Mouse (Mus musculus) embryonic facial prominence, embryonic 10.5 days (tissue): ENCODE measurements at regions not wholly inside any gene's neighbourhood (a gene's known extent, or its start where the extent isn't known, plus 50 kb on each side); places are given as distances from the start of the nearest gene placed in this dataset.

Experiments
- DNase-seq: peaks from one replicate; pipeline ENCODE4 v3.0.0-alpha.2; 2017; ENCODE audit warnings: low spot score
- H3K27ac ChIP-seq: fragments of 300-500 bp; sonication (generic); replicated peaks from 2 replicates; pipeline ENCODE4 v1.5.1; 2016; ENCODE audit warnings: mild to moderate bottlenecking
- H3K27me3 ChIP-seq: fragments of 300-500 bp; sonication (generic); replicated peaks from 2 replicates; pipeline ENCODE4 v1.6.1; 2016; ENCODE audit warnings: low read depth, mild to moderate bottlenecking; ENCODE audit not compliant: poor library complexity, severe bottlenecking
- H3K36me3 ChIP-seq: fragments of 300-500 bp; sonication (generic); replicated peaks from 2 replicates; pipeline ENCODE4 v1.6.1; 2016; ENCODE audit warnings: mild to moderate bottlenecking, moderate library complexity
- H3K4me1 ChIP-seq: fragments of 300-500 bp; sonication (generic); 2 replicates; pipeline ENCODE4 v1.6.1; 2016
- H3K4me3 ChIP-seq: fragments of 300-500 bp; sonication (generic); 2 replicates; pipeline ENCODE4 v1.5.1; 2016; ENCODE audit warnings: mild to moderate bottlenecking, moderate library complexity
- H3K9me3 ChIP-seq: fragments of 300-500 bp; sonication (generic); 2 replicates; pipeline ENCODE4 v1.6.1; 2016; ENCODE audit warnings: mild to moderate bottlenecking
- WGBS: fragments of 180-500 bp; shearing (Covaris S2); methylation state at CpG from one replicate; pipeline ENCODE4 v1.1.7; 2016; 5-methylcytosine and 5-hydroxymethylcytosine counted together

GRCm38 (mm10) chr14:25119999-25120398, 339.0 kb upstream of the Zmiz1 start:
- H3K27me3 ChIP-seq, result peaks cover 18% of the 10 kb centered on the region
- no peak for DNase-seq
- H3K4me3 ChIP-seq, result no peak overlapping the region
- 78% methylated on average over 4 of the region's 4 CpGs for whole genome bisulfite sequencing
- no peaks in the 10 kb centered on the region for H3K9me3 ChIP-seq
- peaks cover 33% of the 10 kb centered on the region for H3K4me1 ChIP-seq
- no peaks in the 10 kb centered on the region for H3K36me3 ChIP-seq
- H3K27ac ChIP-seq, result no peak overlapping the region

- H3K9me3 ChIP-seq, result no peaks in the 10 kb centered on the region
- WGBS, result 72% methylated on average over 8 of the region's 8 CpGs
- H3K4me1 ChIP-seq, result peaks cover 28% of the 10 kb centered on the region
- H3K27me3 ChIP-seq, result peaks cover 21% of the 10 kb centered on the region
- H3K36me3 ChIP-seq, result no peaks in the 10 kb centered on the region
- DNase-seq, result no peak
- H3K4me3 ChIP-seq, result no peak overlapping the region
- no peak overlapping the region for H3K27ac ChIP-seq
These were observed 338.5 kb upstream of the Zmiz1 start for GRCm38 (mm10) chr14:25120506-25120905.

- peaks cover 21% of the 10 kb centered on the region for H3K27me3 ChIP-seq
- no peaks in the 10 kb centered on the region for H3K36me3 ChIP-seq
- H3K4me1 ChIP-seq, result peaks cover 52% of the 10 kb centered on the region
- no peak overlapping the region for H3K4me3 ChIP-seq
- H3K27ac ChIP-seq, result peak overlapping the region; percentile 45; the same call in 1 of the 2 replicates
- no peak for DNase-seq
- WGBS, result 90% methylated on average over 13 of the region's 13 CpGs
- no peaks in the 10 kb centered on the region for H3K9me3 ChIP-seq
These were observed 335.9 kb upstream of the Zmiz1 start for GRCm38 (mm10) chr14:25122971-25123535.

DNA sequence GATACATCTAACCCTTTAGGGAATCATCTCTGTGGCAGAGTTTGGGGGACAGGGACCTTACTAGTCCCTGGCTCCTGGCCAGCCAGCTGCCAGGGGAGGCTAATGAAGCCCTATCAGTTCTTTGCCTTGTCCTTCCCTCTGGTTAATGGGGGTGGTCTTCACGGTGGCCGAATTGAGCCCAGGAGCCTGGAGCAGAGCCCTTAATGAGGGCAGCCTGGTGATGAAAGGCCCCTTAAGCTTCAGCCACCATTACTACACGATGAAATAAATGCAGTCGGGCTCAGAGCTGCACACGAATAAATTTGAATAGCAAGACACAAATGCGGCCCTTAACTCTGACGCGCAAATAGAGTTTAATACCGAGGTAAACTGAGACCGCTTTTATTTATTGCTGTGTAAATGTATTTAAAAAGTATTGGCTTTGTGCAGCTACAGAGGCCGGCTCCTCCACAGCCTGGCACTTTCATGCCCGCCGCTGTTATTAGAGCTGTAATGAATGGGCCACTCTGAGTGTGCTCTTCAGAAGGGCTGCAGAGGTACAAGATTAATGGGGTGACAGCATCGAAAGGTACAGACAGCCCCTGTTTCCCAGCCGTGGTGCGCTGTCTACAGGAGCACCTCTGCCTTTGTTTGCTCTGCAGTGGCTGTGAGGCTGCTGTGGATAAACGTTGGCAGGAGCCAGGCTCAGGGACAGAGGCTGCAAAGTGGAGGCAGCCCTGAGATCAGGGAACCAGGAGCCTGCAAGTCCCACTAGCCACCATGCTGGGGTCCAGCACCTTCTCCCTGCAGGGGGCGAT, 335.2 kb upstream of the Zmiz1 start:
- peak overlapping the region; percentile 52 for H3K27ac ChIP-seq
- WGBS, result 63% methylated on average over 18 of the region's 18 CpGs
- no peaks in the 10 kb centered on the region for H3K36me3 ChIP-seq
- no peaks in the 10 kb centered on the region for H3K9me3 ChIP-seq
- peaks cover 58% of the 10 kb centered on the region for H3K4me1 ChIP-seq
- peaks cover 21% of the 10 kb centered on the region for H3K27me3 ChIP-seq
- H3K4me3 ChIP-seq, result no peak overlapping the region
- DNase-seq, result no peak

- Histone ChIP-seq H3K27ac (peak overlapping the region; percentile 74), H3K4me1 (peaks cover 47% of the 10 kb centered on the region), H3K27me3 (peaks cover 21% of the 10 kb centered on the region), H3K36me3 (no peaks in the 10 kb centered on the region), H3K4me3 (no peak overlapping the region), H3K9me3 (no peaks in the 10 kb centered on the region)
- DNase-seq, result peak; percentile 68
- 33% methylated on average over 7 of the region's 7 CpGs for WGBS
These were observed 332.4 kb upstream of the Zmiz1 start for GRCm38 (mm10) chr14:25126544-25126943.

GRCm38 (mm10) chr14:25127544-25128159, 331.3 kb upstream of the Zmiz1 start:
- no peak for DNase-seq
- peak overlapping the region; percentile 74 for H3K27ac ChIP-seq

DNA sequence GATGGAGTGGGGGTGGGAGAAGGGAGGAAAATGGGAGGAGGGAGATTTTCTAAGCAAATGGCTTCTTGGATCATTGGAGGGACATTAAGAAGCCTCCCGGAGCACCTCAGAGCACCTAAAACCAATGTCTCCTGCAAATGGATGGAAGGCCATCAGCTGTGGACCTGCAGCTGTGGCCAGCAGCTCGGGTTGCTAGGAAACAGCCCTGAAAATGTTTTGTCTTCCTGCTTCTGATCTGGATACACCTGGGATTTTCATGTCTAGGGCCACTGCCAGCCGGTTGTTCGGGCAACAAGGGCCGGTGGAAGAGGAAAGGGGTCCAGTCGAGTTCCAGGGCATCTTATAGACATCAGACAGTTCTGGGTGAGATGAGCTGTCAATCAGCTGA, 330.8 kb upstream of the Zmiz1 start:
- Histone ChIP-seq H3K4me1 (peaks cover 43% of the 10 kb centered on the region), H3K4me3 (no peak overlapping the region), H3K27ac (peak overlapping the region; percentile 74), H3K36me3 (no peaks in the 10 kb centered on the region), H3K9me3 (no peaks in the 10 kb centered on the region), H3K27me3 (peaks cover 21% of the 10 kb centered on the region)
- no peak for DNase-seq
- WGBS, result 71% methylated on average over 6 of the region's 6 CpGs

More at GRCm38 (mm10) chr14:25127544-25128159, 331.3 kb upstream of the Zmiz1 start:
- Histone ChIP-seq H3K36me3 (no peaks in the 10 kb centered on the region), H3K4me3 (no peak overlapping the region), H3K27me3 (peaks cover 21% of the 10 kb centered on the region), H3K9me3 (no peaks in the 10 kb centered on the region), H3K4me1 (peaks cover 47% of the 10 kb centered on the region)
- WGBS, result 53% methylated on average over 14 of the region's 14 CpGs

- 86% methylated on average over 3 of the region's 3 CpGs for WGBS
- Histone ChIP-seq H3K27ac (0 out of 2 replicates have a peak overlapping the region, but pooled peaks have one; percentile 1), H3K4me1 (peaks cover 17% of the 10 kb centered on the region; the same call in 1 of the 2 replicates)
These were observed 323.6 kb upstream of the Zmiz1 start for GRCm38 (mm10) chr14:25135371-25135770.

GRCm38 (mm10) chr14:25137312-25137711, 321.7 kb upstream of the Zmiz1 start:
- no peaks in the 10 kb centered on the region for H3K36me3 ChIP-seq
- H3K4me1 ChIP-seq, result peaks cover 30% of the 10 kb centered on the region
- DNase-seq, result no peak
- no peak overlapping the region for H3K4me3 ChIP-seq
- H3K27ac ChIP-seq, result no peak overlapping the region
- peaks cover 8% of the 10 kb centered on the region; the same call in 1 of the 2 replicates for H3K9me3 ChIP-seq
- H3K27me3 ChIP-seq, result 0 out of 2 replicates have a peak, but pooled peaks cover 4% of the 10 kb centered on the region
- WGBS, result 89% methylated on average over 8 of the region's 8 CpGs

More at GRCm38 (mm10) chr14:25135371-25135770, 323.6 kb upstream of the Zmiz1 start:
- Histone ChIP-seq H3K27me3 (0 out of 2 replicates have a peak, but pooled peaks cover 4% of the 10 kb centered on the region), H3K4me3 (no peak overlapping the region), H3K36me3 (no peaks in the 10 kb centered on the region), H3K9me3 (peaks cover 8% of the 10 kb centered on the region; the same call in 1 of the 2 replicates)
- no peak for DNase-seq

DNA sequence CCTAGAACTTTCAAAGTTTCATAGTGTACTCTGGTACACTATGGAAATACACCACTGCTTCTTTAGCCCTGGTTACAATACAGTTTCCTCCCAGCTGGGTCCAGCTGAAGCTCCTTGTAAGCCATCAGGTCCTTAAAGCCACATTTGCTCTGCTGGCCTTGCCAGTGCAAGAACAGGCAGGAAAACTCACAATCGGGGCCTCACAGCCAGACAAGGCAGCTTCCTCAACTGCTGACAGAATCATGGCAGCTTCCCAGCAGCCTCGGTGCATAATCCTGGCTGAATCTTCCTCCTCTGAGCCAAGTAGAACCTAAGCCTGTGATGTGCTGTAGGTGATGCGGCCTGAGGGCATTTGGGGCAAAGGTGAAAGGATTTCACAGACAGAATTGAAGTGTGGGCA, 320.5 kb upstream of the Zmiz1 start:
- Histone ChIP-seq H3K9me3 (peaks cover 8% of the 10 kb centered on the region; the same call in 1 of the 2 replicates), H3K27ac (peak overlapping the region; percentile 26; the same call in 1 of the 2 replicates), H3K4me3 (no peak overlapping the region), H3K27me3 (0 out of 2 replicates have a peak, but pooled peaks cover 4% of the 10 kb centered on the region), H3K36me3 (no peaks in the 10 kb centered on the region), H3K4me1 (peaks cover 36% of the 10 kb centered on the region)
- WGBS, result 75% methylated on average over 3 of the region's 3 CpGs
- DNase-seq, result no peak

- Histone ChIP-seq H3K36me3 (no peaks in the 10 kb centered on the region), H3K27me3 (no peaks in the 10 kb centered on the region), H3K9me3 (no peaks in the 10 kb centered on the region), H3K4me3 (0 out of 2 replicates have a peak overlapping the region, but pooled peaks have one; percentile 5), H3K27ac (peak overlapping the region; percentile 76), H3K4me1 (peaks cover 36% of the 10 kb centered on the region)
- 27% methylated on average over 9 of the region's 9 CpGs for WGBS
- DNase-seq, result peak; percentile 82
These were observed 317.1 kb upstream of the Zmiz1 start for GRCm38 (mm10) chr14:25141933-25142332.

- H3K4me1 ChIP-seq, result peaks cover 32% of the 10 kb centered on the region
- H3K9me3 ChIP-seq, result no peaks in the 10 kb centered on the region
- WGBS, result 88% methylated on average over 4 of the region's 4 CpGs
- no peak overlapping the region for H3K27ac ChIP-seq
- no peaks in the 10 kb centered on the region for H3K36me3 ChIP-seq
- no peak overlapping the region for H3K4me3 ChIP-seq
- DNase-seq, result no peak
- H3K27me3 ChIP-seq, result no peaks in the 10 kb centered on the region
These were observed 315.9 kb upstream of the Zmiz1 start for GRCm38 (mm10) chr14:25143051-25143450.
